Mouse (Mus musculus): Measurements from ENCODE around the gene Galnt9. TPM values are rescaled to one million over a fixed set of nuclear protein-coding genes. Genes with fewer than 3 reads are reported as not detected.

Gene Galnt9
- polyA plus RNA-seq, 1 experiment from 2014 or later, result 0.27 TPM

- Histone ChIP-seq H3K9ac (ENCODE audit: low read depth, low read length) (no peak overlapping the region), H3K27ac (ENCODE audit: low read length) (no peak overlapping the region), H3K4me2 (ENCODE audit: low read depth, low read length) (no peak overlapping the region), H3K9me3 (ENCODE audit: control insufficient read depth, low read length) (no peaks in the 10 kb centered on the region), H3K4me1 (ENCODE audit: control insufficient read depth, insufficient read depth, low read length) (no peaks in the 10 kb centered on the region), H3K27me3 (replicated peaks; ENCODE audit: control insufficient read depth, insufficient read depth, low read length) (no peaks in the 10 kb centered on the region), H3K36me3 (ENCODE audit: control insufficient read depth, insufficient read depth, low read length) (no peaks in the 10 kb centered on the region), H3K4me3 (ENCODE audit: low read length) (no peak overlapping the region)
- WGBS, result 75% methylated on average over 3 of the region's 3 CpGs
- ATAC-seq, result no peak
These were observed 37.3 kb upstream of the Galnt9 start for GRCm38 (mm10) chr5:110506856-110507255.

- no peak overlapping the region for H3K4me3 ChIP-seq (ENCODE audit: low read length)
- H3K9ac ChIP-seq (ENCODE audit: low read depth, low read length), result no peak overlapping the region
- no peaks in the 10 kb centered on the region for H3K27me3 ChIP-seq (replicated peaks; ENCODE audit: control insufficient read depth, insufficient read depth, low read length)
- H3K4me2 ChIP-seq (ENCODE audit: low read depth, low read length), result no peak overlapping the region
- no peak for ATAC-seq
- H3K27ac ChIP-seq (ENCODE audit: low read length), result no peak overlapping the region
- WGBS, result 88% methylated on average over 3 of the region's 3 CpGs
- H3K4me1 ChIP-seq (ENCODE audit: control insufficient read depth, insufficient read depth, low read length), result no peaks in the 10 kb centered on the region
- H3K36me3 ChIP-seq (ENCODE audit: control insufficient read depth, insufficient read depth, low read length), result no peaks in the 10 kb centered on the region
- H3K9me3 ChIP-seq (ENCODE audit: control insufficient read depth, low read length), result no peaks in the 10 kb centered on the region
These were observed 36.2 kb upstream of the Galnt9 start for GRCm38 (mm10) chr5:110507943-110508342.

- no peaks in the 10 kb centered on the region for H3K36me3 ChIP-seq (ENCODE audit: control insufficient read depth, insufficient read depth, low read length)
- H3K4me1 ChIP-seq (ENCODE audit: control insufficient read depth, insufficient read depth, low read length), result no peaks in the 10 kb centered on the region
- no peak overlapping the region for H3K4me3 ChIP-seq (ENCODE audit: low read length)
- ATAC-seq, result no peak
- H3K27ac ChIP-seq (ENCODE audit: low read length), result no peak overlapping the region
- WGBS, result 83% methylated on average over 6 of the region's 6 CpGs
- no peak overlapping the region for H3K4me2 ChIP-seq (ENCODE audit: low read depth, low read length)
- H3K9ac ChIP-seq (ENCODE audit: low read depth, low read length), result no peak overlapping the region
- no peaks in the 10 kb centered on the region for H3K9me3 ChIP-seq (ENCODE audit: control insufficient read depth, low read length)
- H3K27me3 ChIP-seq (replicated peaks; ENCODE audit: control insufficient read depth, insufficient read depth, low read length), result no peaks in the 10 kb centered on the region
These were observed 33.8 kb upstream of the Galnt9 start for GRCm38 (mm10) chr5:110510357-110510756.

- WGBS, result 71% methylated on average over 4 of the region's 4 CpGs
- Histone ChIP-seq H3K27ac (ENCODE audit: low read length) (no peak overlapping the region), H3K36me3 (ENCODE audit: control insufficient read depth, insufficient read depth, low read length) (no peaks in the 10 kb centered on the region), H3K9me3 (ENCODE audit: control insufficient read depth, low read length) (no peaks in the 10 kb centered on the region), H3K4me3 (ENCODE audit: low read length) (no peak overlapping the region), H3K4me2 (ENCODE audit: low read depth, low read length) (no peak overlapping the region), H3K4me1 (ENCODE audit: control insufficient read depth, insufficient read depth, low read length) (no peaks in the 10 kb centered on the region), H3K9ac (ENCODE audit: low read depth, low read length) (no peak overlapping the region), H3K27me3 (replicated peaks; ENCODE audit: control insufficient read depth, insufficient read depth, low read length) (no peaks in the 10 kb centered on the region)
- ATAC-seq, result no peak
These were observed 30.4 kb upstream of the Galnt9 start for GRCm38 (mm10) chr5:110513791-110514190.

- Histone ChIP-seq H3K27ac (ENCODE audit: low read length) (no peak overlapping the region), H3K4me2 (ENCODE audit: low read depth, low read length) (no peak overlapping the region), H3K4me3 (ENCODE audit: low read length) (no peak overlapping the region), H3K9me3 (ENCODE audit: control insufficient read depth, low read length) (no peaks in the 10 kb centered on the region), H3K36me3 (ENCODE audit: control insufficient read depth, insufficient read depth, low read length) (no peaks in the 10 kb centered on the region), H3K27me3 (replicated peaks; ENCODE audit: control insufficient read depth, insufficient read depth, low read length) (no peaks in the 10 kb centered on the region), H3K4me1 (ENCODE audit: control insufficient read depth, insufficient read depth, low read length) (no peaks in the 10 kb centered on the region), H3K9ac (ENCODE audit: low read depth, low read length) (no peak overlapping the region)
- WGBS, result 70% methylated on average over 3 of the region's 3 CpGs
- ATAC-seq, result no peak
These were observed 29.5 kb upstream of the Galnt9 start for GRCm38 (mm10) chr5:110514694-110515093.

- Histone ChIP-seq H3K4me1 (ENCODE audit: control insufficient read depth, insufficient read depth, low read length) (no peaks in the 10 kb centered on the region), H3K4me2 (ENCODE audit: low read depth, low read length) (no peak overlapping the region), H3K4me3 (ENCODE audit: low read length) (no peak overlapping the region), H3K27me3 (replicated peaks; ENCODE audit: control insufficient read depth, insufficient read depth, low read length) (no peaks in the 10 kb centered on the region), H3K27ac (ENCODE audit: low read length) (no peak overlapping the region), H3K9me3 (ENCODE audit: control insufficient read depth, low read length) (no peaks in the 10 kb centered on the region), H3K36me3 (ENCODE audit: control insufficient read depth, insufficient read depth, low read length) (no peaks in the 10 kb centered on the region), H3K9ac (ENCODE audit: low read depth, low read length) (no peak overlapping the region)
- 77% methylated on average over 4 of the region's 4 CpGs for WGBS
- ATAC-seq, result no peak
These were observed 27.8 kb upstream of the Galnt9 start for GRCm38 (mm10) chr5:110516390-110516789.

- no peak overlapping the region for H3K4me3 ChIP-seq (ENCODE audit: low read length)
- H3K4me2 ChIP-seq (ENCODE audit: low read depth, low read length), result no peak overlapping the region
- H3K4me1 ChIP-seq (ENCODE audit: control insufficient read depth, insufficient read depth, low read length), result no peaks in the 10 kb centered on the region
- no peak overlapping the region for H3K9ac ChIP-seq (ENCODE audit: low read depth, low read length)
- no peaks in the 10 kb centered on the region for H3K9me3 ChIP-seq (ENCODE audit: control insufficient read depth, low read length)
- WGBS, result 44% methylated on average over 14 of the region's 14 CpGs
- H3K27me3 ChIP-seq (replicated peaks; ENCODE audit: control insufficient read depth, insufficient read depth, low read length), result no peaks in the 10 kb centered on the region
- ATAC-seq, result no peak
- H3K36me3 ChIP-seq (ENCODE audit: control insufficient read depth, insufficient read depth, low read length), result no peaks in the 10 kb centered on the region
- H3K27ac ChIP-seq (ENCODE audit: low read length), result no peak overlapping the region
These were observed 25.9 kb upstream of the Galnt9 start for GRCm38 (mm10) chr5:110518086-110518783.

- no peak overlapping the region for H3K9ac ChIP-seq (ENCODE audit: low read depth, low read length)
- no peak overlapping the region for H3K27ac ChIP-seq (ENCODE audit: low read length)
- H3K4me1 ChIP-seq (ENCODE audit: control insufficient read depth, insufficient read depth, low read length), result no peaks in the 10 kb centered on the region
- H3K36me3 ChIP-seq (ENCODE audit: control insufficient read depth, insufficient read depth, low read length), result no peaks in the 10 kb centered on the region
- H3K27me3 ChIP-seq (replicated peaks; ENCODE audit: control insufficient read depth, insufficient read depth, low read length), result no peaks in the 10 kb centered on the region
- no peak for ATAC-seq
- 83% methylated on average over 4 of the region's 4 CpGs for WGBS
- no peaks in the 10 kb centered on the region for H3K9me3 ChIP-seq (ENCODE audit: control insufficient read depth, low read length)
- H3K4me2 ChIP-seq (ENCODE audit: low read depth, low read length), result no peak overlapping the region
- H3K4me3 ChIP-seq (ENCODE audit: low read length), result no peak overlapping the region
These were observed 23.2 kb upstream of the Galnt9 start for GRCm38 (mm10) chr5:110520974-110521373.

- Histone ChIP-seq H3K4me3 (ENCODE audit: low read length) (no peak overlapping the region), H3K27ac (ENCODE audit: low read length) (no peak overlapping the region), H3K9ac (ENCODE audit: low read depth, low read length) (no peak overlapping the region), H3K36me3 (ENCODE audit: control insufficient read depth, insufficient read depth, low read length) (no peaks in the 10 kb centered on the region), H3K4me2 (ENCODE audit: low read depth, low read length) (no peak overlapping the region), H3K4me1 (ENCODE audit: control insufficient read depth, insufficient read depth, low read length) (no peaks in the 10 kb centered on the region), H3K9me3 (ENCODE audit: control insufficient read depth, low read length) (no peaks in the 10 kb centered on the region), H3K27me3 (replicated peaks; ENCODE audit: control insufficient read depth, insufficient read depth, low read length) (no peaks in the 10 kb centered on the region)
- no peak for ATAC-seq
- 42% methylated on average over 7 of the region's 7 CpGs for WGBS
These were observed 22.3 kb upstream of the Galnt9 start for GRCm38 (mm10) chr5:110521822-110522221.

- no peaks in the 10 kb centered on the region for H3K4me1 ChIP-seq (ENCODE audit: control insufficient read depth, insufficient read depth, low read length)
- H3K4me3 ChIP-seq (ENCODE audit: low read length), result no peak overlapping the region
- no peaks in the 10 kb centered on the region for H3K27me3 ChIP-seq (replicated peaks; ENCODE audit: control insufficient read depth, insufficient read depth, low read length)
- H3K9ac ChIP-seq (ENCODE audit: low read depth, low read length), result no peak overlapping the region
- no peaks in the 10 kb centered on the region for H3K9me3 ChIP-seq (ENCODE audit: control insufficient read depth, low read length)
- H3K36me3 ChIP-seq (ENCODE audit: control insufficient read depth, insufficient read depth, low read length), result no peaks in the 10 kb centered on the region
- H3K27ac ChIP-seq (ENCODE audit: low read length), result no peak overlapping the region
- WGBS, result 56% methylated on average over 4 of the region's 4 CpGs
- H3K4me2 ChIP-seq (ENCODE audit: low read depth, low read length), result no peak overlapping the region
- ATAC-seq, result no peak
These were observed 20.9 kb upstream of the Galnt9 start for GRCm38 (mm10) chr5:110523296-110523695.

Measured in intestine, embryonic 16.5 days (tissue).